Mouse (Mus musculus) heart, postnatal 4 days (tissue): Measurements from ENCODE around the gene Map4k1. TPM values are rescaled to one million over a fixed set of nuclear protein-coding genes. Genes with fewer than 3 reads are reported as not detected.

Experiments used
- DNase-seq: peaks from one replicate; pipeline ENCODE4 v3.0.0; 2021
- total RNA-seq, 2 experiments: library from RNA; stranded (reverse); gene quantifications; 2 replicates each; pipeline ENCODE4 v1.2.3; 2021

Gene Map4k1
- total RNA-seq, 2 experiments from 2014 or later: 1.6 to 2.0 TPM

DNA sequence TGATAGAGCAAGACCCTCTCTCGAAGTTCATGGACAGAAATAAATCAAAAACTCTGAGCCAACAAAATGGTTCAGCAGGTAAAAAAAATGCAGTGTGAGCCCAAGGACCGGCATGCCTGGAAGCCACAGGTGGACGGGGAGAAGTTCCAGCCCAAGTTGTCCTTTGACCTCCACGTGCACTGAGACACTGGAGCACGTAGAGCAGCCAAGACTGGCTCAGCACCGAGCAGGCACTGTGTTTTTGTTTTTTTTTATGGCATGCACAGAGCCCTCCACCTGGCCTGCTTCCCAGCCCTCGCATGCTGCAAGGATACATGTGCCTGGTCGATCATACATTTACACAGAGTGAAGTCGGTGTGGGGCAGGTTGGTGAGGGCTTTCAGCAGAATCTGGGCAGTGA, 4.3 kb upstream of the Map4k1 start:
- DNase-seq: no peak

GRCm38 (mm10) chr7:28982274-28983013, 594 bp downstream of the Map4k1 start:
- DNase-seq: peak; percentile 39

DNA sequence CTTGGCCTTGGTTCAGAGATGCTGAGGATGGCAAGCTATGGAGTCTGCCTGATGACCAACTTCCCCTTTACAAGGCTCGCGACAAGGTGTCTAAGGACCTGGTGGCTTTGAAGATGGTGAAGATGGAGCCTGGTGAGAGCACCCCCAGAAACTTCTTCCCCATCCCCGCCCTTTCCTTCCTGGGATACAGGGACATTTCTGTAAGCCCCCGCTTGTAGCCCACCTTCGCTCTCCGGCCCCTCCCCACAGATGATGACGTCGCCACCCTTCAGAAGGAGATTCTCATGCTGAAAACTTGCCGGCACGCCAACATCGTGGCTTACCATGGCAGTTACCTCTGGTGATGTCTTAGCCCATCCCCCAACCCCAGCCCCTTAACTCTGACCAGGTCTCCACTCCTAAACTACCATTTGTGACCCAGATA, 1.3 kb downstream of the Map4k1 start:
- no peak for DNase-seq

DNA sequence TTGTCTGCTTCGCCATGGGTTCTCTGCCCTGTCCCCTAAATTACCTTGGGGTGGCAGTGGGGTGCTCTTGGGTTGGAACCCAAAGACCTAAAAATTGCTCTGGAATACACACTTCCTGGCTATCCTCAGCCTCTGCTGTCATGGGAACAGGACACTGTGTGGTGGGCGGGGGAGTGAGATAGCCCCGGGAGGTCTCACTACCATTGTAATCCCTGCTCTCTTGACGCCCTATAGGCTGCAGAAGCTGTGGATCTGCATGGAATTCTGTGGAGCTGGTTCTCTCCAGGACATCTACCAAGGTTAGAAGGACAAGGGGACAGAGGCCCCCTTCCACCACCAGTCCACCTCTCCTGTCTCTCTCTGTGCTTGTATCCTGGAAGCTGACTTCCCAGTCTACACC, 2.0 kb downstream of the Map4k1 start:
- no peak for DNase-seq

DNA sequence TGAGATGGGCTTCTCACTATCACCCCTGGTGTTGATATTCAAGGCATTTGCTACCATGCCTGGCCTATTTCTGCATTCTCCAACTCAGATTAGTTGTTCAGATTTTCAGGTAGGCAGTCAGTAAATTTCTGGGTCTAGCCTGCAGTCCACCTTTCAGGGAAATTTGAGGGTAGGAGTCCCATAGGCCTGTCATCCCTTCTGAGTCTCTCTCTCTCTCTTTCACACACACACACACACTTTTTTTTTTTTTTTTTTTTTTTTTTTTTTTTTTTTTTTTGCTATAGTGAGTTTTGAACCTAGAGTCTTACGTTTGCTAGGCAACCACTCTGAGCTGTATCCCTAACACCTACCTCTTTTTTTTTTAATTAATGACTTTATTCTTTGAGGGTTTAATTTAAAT, 2.6 kb downstream of the Map4k1 start:
- no peak for DNase-seq

- DNase-seq: no peak
Observed at GRCm38 (mm10) chr7:28985207-28985606, 3.4 kb downstream of the Map4k1 start.

GRCm38 (mm10) chr7:28990766-28991273, 9.0 kb downstream of the Map4k1 start:
- no peak for DNase-seq

DNA sequence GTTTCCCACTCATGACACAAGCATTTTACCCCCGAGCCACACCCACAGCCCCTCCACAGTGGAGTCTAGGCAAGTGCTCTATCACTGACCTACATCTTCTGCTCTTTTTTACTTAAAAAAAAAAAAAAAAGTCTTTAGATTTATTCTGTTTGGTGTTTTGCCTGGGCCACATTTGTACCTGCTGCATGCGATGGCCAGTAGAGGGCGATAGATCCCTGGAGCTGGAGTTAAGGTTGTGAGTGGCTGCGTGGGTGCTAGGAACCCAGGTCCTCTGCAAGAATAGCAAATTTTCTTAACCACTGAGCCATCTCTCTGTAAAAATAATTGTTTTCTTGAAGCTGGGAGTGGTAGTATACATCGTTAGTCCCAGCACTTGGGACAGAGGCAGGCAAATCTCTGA, 9.8 kb downstream of the Map4k1 start:
- no peak for DNase-seq

GRCm38 (mm10) chr7:28992997-28993396, 11.1 kb downstream of the Map4k1 start:
- no peak for DNase-seq

DNA sequence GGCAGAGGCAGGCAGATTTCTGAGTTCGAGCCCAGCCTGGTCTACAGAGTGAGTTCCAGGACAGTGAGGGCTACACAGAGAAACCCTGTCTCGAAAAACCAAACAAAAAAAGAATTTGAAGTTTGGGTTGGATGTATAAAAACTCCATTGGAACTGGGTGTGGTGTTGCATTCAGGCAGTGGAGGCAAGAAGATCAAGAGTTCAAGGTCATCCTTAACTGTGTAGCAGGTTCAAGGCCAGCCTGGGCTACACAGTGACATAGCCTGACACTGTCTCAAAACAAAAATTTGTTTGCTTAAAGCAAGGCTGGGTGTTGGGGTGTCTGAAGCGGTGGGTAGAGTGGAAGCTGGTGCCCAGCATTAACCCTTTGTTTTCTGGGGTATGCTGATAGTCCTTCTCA, 11.6 kb downstream of the Map4k1 start:
- no peak for DNase-seq

- DNase-seq: peak; percentile 75
Observed at GRCm38 (mm10) chr7:29000651-29001605, 19.1 kb downstream of the Map4k1 start.

DNA sequence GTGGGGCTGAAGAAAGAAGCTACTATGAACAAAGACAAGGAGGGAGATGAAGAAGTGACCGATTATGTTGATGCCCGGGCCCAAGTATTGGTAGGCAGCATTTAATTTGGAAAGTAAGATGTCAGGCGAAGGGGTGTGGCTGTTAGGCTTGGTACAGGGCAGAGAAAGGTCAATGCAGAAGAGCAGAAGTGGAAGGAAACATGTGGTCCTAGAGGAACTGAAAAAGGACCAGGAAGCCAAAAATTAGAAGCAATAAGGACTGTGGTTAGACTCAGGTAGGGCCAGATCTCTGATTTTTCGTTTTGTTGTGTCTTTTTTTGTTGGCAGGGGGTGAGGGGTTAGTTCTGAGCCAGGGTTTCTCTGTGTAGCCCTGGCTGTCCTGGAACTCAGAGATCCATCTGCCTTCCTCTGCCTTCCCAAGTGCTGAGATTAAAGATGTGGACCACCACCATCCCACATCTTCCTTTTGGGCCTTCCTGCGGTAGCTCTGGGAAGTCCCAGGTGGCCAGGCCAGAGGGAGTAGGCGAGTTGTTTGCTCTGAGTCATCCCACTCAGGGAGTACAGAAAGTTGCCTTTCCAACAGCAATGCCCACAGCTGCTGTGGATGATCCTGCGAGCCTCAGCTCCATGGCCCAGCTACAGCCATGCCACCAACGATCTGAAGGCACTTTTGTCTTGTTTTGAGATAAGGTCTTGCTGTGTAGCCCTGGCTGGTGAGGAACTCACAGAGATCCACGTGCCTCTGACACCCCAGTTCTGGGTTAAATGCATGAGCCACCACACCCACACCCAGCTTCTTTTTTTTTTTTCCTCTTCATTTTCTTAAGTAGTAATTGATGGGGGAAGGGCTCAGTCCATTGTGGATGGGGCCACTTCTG, 25.6 kb downstream of the Map4k1 start:
- DNase-seq: no peak

- DNase-seq: no peak
Observed at GRCm38 (mm10) chr7:29008171-29008570, 26.3 kb downstream of the Map4k1 start.

DNA sequence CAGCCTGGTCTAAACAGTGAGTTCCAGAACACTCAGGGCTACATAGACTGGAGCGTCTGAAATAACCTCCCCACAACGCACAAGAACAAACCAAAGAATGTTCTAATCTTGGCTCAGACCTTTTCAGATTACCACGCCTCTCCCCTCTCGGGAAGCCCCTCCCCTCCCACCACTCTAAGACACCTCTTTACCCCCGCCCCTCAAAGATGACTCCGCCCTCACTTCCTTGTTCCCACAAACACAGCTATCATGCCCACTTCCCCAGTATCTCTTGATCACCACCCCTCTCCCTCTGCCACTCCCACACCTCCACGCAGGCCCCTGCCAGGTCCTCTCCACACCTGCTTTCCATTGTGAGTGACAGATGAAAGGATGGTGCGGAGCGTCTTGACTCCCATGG, 26.9 kb downstream of the Map4k1 start:
- no peak for DNase-seq

GRCm38 (mm10) chr7:29014984-29015383, 33.1 kb downstream of the Map4k1 start:
- no peak for DNase-seq

DNA sequence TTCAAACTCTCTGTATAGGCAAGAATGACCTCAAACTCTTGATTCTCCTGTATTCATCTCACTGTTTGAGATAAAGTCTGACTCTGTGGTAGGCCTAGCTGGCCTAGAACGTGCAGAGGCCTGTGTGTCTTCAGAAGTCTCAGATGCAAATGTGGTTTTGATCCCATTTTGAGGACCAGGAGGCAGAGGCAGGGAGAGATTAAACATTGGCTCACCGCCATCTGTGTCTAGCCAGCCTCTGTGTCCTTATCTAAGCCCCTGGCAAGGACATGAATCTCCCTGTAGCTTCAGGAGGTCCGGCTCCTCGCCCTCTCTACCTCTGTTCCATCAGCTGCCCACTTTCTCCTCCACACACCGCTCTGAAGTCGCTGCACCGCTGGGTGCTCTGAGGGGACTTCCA, 34.6 kb downstream of the Map4k1 start:
- DNase-seq: no peak

DNA sequence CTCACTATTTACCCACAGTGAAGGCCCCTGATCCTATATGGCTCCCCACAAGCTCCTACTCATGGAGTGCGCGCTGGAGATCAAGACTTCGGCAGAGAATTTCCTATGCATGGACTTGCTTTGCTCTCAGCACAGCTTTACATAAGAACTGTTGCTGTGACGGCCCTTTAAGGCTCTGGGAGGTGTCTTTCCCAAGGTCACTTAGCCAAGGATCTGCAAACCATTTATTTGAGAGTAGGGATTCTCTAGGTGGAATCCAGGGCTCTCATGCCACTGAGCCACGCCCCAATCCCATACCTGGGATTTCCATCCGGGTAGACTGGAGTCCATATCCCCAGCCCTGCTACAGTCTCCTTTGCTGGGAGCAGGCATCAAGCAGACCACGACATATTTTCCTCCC, 35.4 kb downstream of the Map4k1 start:
- DNase-seq: no peak

DNA sequence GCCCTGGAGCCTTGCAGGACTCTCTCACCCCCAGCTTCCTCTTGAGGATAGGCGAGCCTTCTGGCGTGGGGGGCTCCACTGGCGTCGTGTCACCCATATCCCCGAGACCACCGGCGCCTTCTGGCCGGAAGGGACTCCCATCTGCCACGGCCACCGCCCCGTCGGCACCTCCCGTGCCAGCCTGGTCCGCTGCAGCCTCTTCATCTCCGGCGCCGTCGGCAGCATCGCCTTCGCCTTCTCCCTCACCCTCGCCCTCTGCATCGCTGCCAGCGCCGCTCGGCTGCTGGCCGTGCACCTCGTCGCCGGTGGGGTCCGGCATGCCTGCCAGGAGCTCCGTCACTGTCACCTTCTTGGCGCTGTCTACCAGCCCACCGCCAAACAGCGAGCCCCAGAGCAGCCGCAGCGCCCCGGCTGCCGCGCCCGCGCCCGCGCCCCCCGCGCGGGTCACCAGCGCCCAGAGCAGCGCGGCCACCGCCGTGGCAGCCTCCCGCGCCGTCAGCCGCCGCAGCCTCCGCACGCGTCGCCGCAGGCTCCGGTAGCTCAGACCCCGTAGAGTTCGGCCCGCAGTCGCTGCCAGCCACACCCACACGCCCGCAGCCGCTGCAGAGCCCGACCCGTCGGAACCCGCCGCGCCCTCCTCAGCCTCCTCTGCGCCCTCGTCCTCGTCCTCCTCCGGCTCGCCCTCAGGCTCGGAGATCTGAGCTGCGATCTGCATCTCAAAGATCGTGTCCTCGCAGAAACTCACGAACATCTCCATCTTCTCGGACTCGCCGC, 37.8 kb downstream of the Map4k1 start:
- no peak for DNase-seq

DNA sequence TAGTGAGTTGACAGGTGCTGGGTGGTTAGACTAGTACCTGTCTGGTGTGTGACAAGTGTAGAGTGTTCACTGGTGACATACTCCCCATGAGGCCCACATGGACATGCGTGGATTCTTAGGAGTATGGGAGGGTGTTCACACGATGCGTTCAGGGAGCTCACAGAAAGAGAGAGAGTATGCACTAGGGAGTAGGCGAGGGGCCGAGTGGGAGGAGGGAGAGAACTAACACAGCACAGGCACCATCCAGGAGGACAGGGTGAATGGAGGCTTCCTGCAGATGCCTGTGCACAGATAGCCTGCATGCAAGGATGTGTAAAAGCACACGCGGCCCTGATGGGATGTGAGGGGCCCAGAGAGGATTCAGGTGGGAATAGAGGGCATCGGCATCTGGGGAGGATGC, 40.6 kb downstream of the Map4k1 start:
- DNase-seq: no peak

DNA sequence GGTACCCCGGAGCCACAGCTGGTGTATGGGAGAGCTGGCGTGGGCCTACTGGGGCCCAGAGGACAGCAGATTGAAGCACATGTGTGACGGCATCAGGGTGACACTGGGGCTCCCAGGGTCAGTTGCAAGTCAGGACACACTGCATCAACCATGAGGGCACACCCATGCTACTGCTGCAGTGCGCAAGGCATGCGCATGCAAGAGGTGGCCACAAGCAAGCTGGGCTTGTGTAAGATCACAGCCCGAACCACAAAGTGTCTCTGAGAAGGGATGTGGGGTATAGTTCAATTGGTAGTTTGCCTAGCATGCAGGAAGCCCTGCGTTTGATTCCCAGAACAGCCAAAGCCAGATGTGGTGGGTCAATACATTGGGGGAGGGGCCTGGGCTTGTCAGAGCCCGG, 41.7 kb downstream of the Map4k1 start:
- DNase-seq: no peak

DNA sequence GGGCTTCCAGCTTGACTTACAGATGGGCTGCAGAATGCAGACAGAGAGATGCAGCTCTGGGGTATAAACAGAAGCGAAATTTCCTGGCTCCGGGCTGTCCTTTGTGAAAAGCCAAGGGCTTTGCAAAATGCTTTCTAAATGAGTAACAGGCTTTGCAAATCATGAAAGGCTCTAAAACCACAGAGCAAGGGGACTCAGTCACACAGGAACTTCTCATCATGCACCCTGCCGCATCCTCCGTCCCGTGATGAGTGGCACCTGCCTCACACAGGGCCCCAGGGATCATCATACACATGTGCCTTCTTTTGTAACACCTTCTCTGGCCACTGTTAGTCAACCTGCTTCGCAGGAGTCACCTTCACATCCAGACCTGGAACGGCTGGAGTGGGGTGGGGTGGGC, 43.7 kb downstream of the Map4k1 start:
- DNase-seq: no peak

DNA sequence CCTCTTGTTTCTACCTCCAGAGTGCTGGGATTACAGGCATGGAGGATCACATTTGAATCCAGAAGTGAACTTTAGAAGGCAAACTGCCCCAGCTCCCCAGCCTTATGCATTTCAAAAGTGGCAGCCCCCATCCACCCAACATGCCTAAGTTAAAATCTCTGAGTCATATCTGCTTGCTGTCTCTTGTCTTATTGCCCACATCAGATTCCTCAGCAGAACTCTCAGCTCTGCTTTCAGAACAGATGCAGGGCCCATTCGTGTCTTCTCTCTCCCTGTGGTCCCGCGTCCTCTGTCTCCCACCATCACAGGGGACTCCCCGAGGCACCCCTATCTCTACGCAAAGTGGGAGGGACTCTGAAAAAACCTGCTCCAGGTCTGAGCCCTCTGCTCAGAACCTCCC, 44.3 kb downstream of the Map4k1 start:
- no peak for DNase-seq
